In the genomic region with DNA sequence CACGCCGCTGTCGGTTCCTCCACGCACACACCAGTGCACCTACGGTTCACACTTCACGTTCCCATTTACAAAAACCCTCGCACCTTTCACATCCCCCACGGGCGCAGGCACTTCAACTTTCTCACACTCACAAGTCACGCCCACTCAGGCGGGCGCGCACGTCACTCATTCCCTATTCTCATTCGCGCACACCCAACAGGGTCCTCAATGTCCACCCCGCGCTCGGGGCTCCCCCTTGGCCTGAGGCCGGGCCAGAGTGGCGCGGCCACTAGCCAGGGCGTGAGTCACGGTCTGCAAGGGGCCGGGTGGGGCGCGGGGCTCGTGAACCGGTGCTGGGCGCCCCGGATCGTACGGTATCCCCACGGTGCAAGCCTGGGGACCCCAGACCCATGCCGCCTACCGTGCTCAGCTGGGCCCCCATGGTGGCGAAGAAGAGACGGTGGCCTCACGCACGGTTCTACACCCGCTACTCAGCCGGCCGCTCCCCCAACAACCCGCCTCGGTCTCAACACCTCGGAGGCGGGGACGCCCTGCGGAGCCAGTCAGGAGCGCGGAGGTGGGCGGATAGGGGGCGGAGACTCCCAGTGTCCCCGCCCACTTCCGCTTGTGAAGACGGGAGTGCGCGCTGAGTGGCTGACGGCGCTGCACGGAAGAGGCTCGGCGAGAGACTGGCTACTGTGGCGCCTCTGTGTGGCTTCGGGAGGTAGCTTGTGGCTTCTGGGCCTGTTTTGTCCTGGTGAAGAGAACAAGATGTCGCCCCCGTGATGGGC, we compare ENCODE assay signal across 8 mouse cellular contexts. TPM values are rescaled to one million over a fixed set of nuclear protein-coding genes. Genes with fewer than 3 reads are reported as not detected.
DNase-seq lines count a peak whose midpoint lies in the region; ATAC-seq and TF ChIP-seq lines count a peak whose summit lies in the region.

No protein-coding gene starts in this region.

- no peaks in the 10 kb centered on the region for H3K27me3 ChIP-seq in heart, embryonic 11.5 days (ENCODE audit: control insufficient read depth, insufficient read depth, low read length)
- no peaks in the 10 kb centered on the region for H3K27me3 ChIP-seq in kidney, embryonic 16.5 days (ENCODE audit: insufficient read depth, low read length)
- H3K27me3 ChIP-seq in liver, adult 2 months (ENCODE audit: control insufficient read depth, insufficient read depth, low read length), result no peaks in the 10 kb centered on the region
- no peaks in the 10 kb centered on the region for H3K27me3 ChIP-seq in myocyte (ENCODE audit: control insufficient read depth, insufficient read depth, insufficient read length)
- H3K27me3 ChIP-seq in splenic B cell, adult 2 months (ENCODE audit: control insufficient read depth, insufficient read depth, low read length, poor library complexity, severe bottlenecking), result no peaks in the 10 kb centered on the region

- H3K9me3 ChIP-seq in heart, embryonic 11.5 days (replicated peaks; ENCODE audit: control insufficient read depth, low read length), result no peaks in the 10 kb centered on the region
- H3K9me3 ChIP-seq in kidney, embryonic 16.5 days (ENCODE audit: low read length), result no peaks in the 10 kb centered on the region

- no peak for TF ChIP-seq POLR2A in bone marrow macrophage, adult 2 months (IDR thresholded peaks at IDR 0.05; ENCODE audit: borderline replicate concordance, low read depth, low read length)
- TF ChIP-seq POLR2A in embryonic fibroblast, embryonic 13.5 days (IDR thresholded peaks at IDR 0.05; ENCODE audit: low read depth, low read length), result peak; percentile 88
- TF ChIP-seq POLR2A in liver, adult 2 months (IDR thresholded peaks at IDR 0.05; ENCODE audit: extremely low read depth, insufficient read depth, low read length), result peak; percentile 92
- peak; percentile 95 for TF ChIP-seq POLR2A in myocyte (IDR thresholded peaks at IDR 0.05; ENCODE audit: insufficient read length, low read depth)

- DNase-seq in A20 (ENCODE audit: low read depth, low spot score), result peak; percentile 98
- peak; percentile 86 for DNase-seq in liver, adult 2 months (ENCODE audit: extremely low read depth, low read depth, low spot score)
- peak; percentile 99 for DNase-seq in splenic B cell, adult 2 months (ENCODE audit: low read depth, low spot score)

- peak overlapping the region; percentile 68 for H3K4me3 ChIP-seq in bone marrow macrophage, adult 2 months (ENCODE audit: insufficient read depth, low read length)
- peak overlapping the region; percentile 74 for H3K4me3 ChIP-seq in embryonic fibroblast, embryonic 13.5 days (ENCODE audit: insufficient read depth, low read length)
- H3K4me3 ChIP-seq in heart, embryonic 11.5 days (ENCODE audit: low read depth, low read length), result peak overlapping the region; percentile 77
- H3K4me3 ChIP-seq in kidney, embryonic 16.5 days (ENCODE audit: low read length), result peak overlapping the region; percentile 75
- H3K4me3 ChIP-seq in liver, adult 2 months (ENCODE audit: insufficient read depth, low read depth, low read length), result peak overlapping the region; percentile 80
- H3K4me3 ChIP-seq in myocyte, result peak overlapping the region; percentile 70

- no peak for TF ChIP-seq CTCF in bone marrow macrophage, adult 2 months (IDR thresholded peaks at IDR 0.05; ENCODE audit: low read depth, low read length)
- TF ChIP-seq CTCF in embryonic fibroblast, embryonic 13.5 days (IDR thresholded peaks at IDR 0.05; ENCODE audit: borderline replicate concordance, insufficient read depth, low read length), result 0 out of 2 replicates have a peak, but pooled peaks have one; percentile 11
- TF ChIP-seq CTCF in liver, adult 2 months (IDR thresholded peaks at IDR 0.05; ENCODE audit: low read depth, low read length), result peak; percentile 61

- H3K4me1 ChIP-seq in bone marrow macrophage, adult 2 months (ENCODE audit: control insufficient read depth, insufficient read depth, low read length), result peaks cover 62% of the 10 kb centered on the region
- H3K4me1 ChIP-seq in embryonic fibroblast, embryonic 13.5 days (ENCODE audit: control insufficient read depth, insufficient read depth, low read length), result peaks cover 30% of the 10 kb centered on the region
- H3K4me1 ChIP-seq in heart, embryonic 11.5 days (ENCODE audit: control insufficient read depth, insufficient read depth, low read length), result peaks cover 27% of the 10 kb centered on the region
- H3K4me1 ChIP-seq in kidney, embryonic 16.5 days (ENCODE audit: insufficient read depth, low read length), result peaks cover 50% of the 10 kb centered on the region
- peaks cover 33% of the 10 kb centered on the region for H3K4me1 ChIP-seq in liver, adult 2 months (ENCODE audit: control insufficient read depth, insufficient read depth, low read length)

- peak overlapping the region; percentile 81 for H3K9ac ChIP-seq in heart, embryonic 11.5 days (ENCODE audit: low read depth, low read length)
- H3K9ac ChIP-seq in kidney, embryonic 16.5 days (replicated peaks; ENCODE audit: low read length), result peak overlapping the region; percentile 75
- H3K9ac ChIP-seq in liver, adult 2 months (ENCODE audit: low read depth, low read length), result peak overlapping the region; percentile 87

- peak overlapping the region; percentile 78 for H3K27ac ChIP-seq in bone marrow macrophage, adult 2 months (ENCODE audit: insufficient read depth, low read depth, low read length)
- peak overlapping the region; percentile 87 for H3K27ac ChIP-seq in embryonic fibroblast, embryonic 13.5 days (ENCODE audit: insufficient read depth, low read length)
- H3K27ac ChIP-seq in heart, embryonic 11.5 days (ENCODE audit: low read depth, low read length), result peak overlapping the region; percentile 84
- peak overlapping the region; percentile 89 for H3K27ac ChIP-seq in kidney, embryonic 16.5 days (ENCODE audit: low read length)
- peak overlapping the region; percentile 91 for H3K27ac ChIP-seq in liver, adult 2 months (replicated peaks; ENCODE audit: insufficient read depth, low read depth, low read length)

- peak overlapping the region; percentile 70 for H3ac ChIP-seq in myocyte (ENCODE audit: control insufficient read depth, insufficient read length)

- peak; percentile 95 for ATAC-seq in heart, embryonic 11.5 days (replicated peaks; ENCODE audit: insufficient number of reproducible peaks, low FRiP score, low TSS enrichment)
- peak; percentile 95 for ATAC-seq in kidney, embryonic 16.5 days (ENCODE audit: low FRiP score, low TSS enrichment)

- peak overlapping the region; percentile 80 for H3K4me2 ChIP-seq in heart, embryonic 11.5 days
- H3K4me2 ChIP-seq in kidney, embryonic 16.5 days (replicated peaks; ENCODE audit: low read depth, low read length), result peak overlapping the region; percentile 86
- peak overlapping the region; percentile 99 for H3K4me2 ChIP-seq in myocyte (ENCODE audit: low read depth)

- WGBS in heart, embryonic 11.5 days (ENCODE audit: insufficient replicate concordance), result under 1% methylated on average over 67 of the region's 67 CpGs
- under 1% methylated on average over 67 of the region's 67 CpGs for WGBS in kidney, embryonic 16.5 days
- WGBS in liver, adult 2 months, result under 1% methylated on average over 67 of the region's 67 CpGs

- H3K36me3 ChIP-seq in heart, embryonic 11.5 days (ENCODE audit: control insufficient read depth, insufficient read depth, low read length), result no peaks in the 10 kb centered on the region
- 0 out of 2 replicates have a peak, but pooled peaks cover 2% of the 10 kb centered on the region for H3K36me3 ChIP-seq in kidney, embryonic 16.5 days (ENCODE audit: insufficient read depth, low read length)
- H3K36me3 ChIP-seq in liver, adult 2 months (ENCODE audit: control insufficient read depth, insufficient read depth, low read length), result no peaks in the 10 kb centered on the region
- H3K36me3 ChIP-seq in myocyte (ENCODE audit: control insufficient read depth, insufficient read depth), result no peaks in the 10 kb centered on the region
- no peaks in the 10 kb centered on the region for H3K36me3 ChIP-seq in splenic B cell, adult 2 months (ENCODE audit: control insufficient read depth, insufficient read depth, low read length, poor library complexity, severe bottlenecking)

- peaks cover 31% of the 10 kb centered on the region; the same call in 1 of the 2 replicates for H3K79me2 ChIP-seq in liver, adult 2 months (ENCODE audit: control insufficient read depth, insufficient read depth, low read length)
- H3K79me2 ChIP-seq in myocyte (ENCODE audit: control insufficient read depth, insufficient read depth), result peaks cover 49% of the 10 kb centered on the region

TF ChIP-seq in myocyte, 11 proteins besides CTCF, POLR2A, EP300 and RAD21 (continues in another document):
- peak in 1 of 3 experiments; percentile 9 for TF ChIP-seq MYOG (IDR thresholded peaks at IDR 0.05; ENCODE audit: control insufficient read depth in 1 of 3, insufficient read depth in 1 of 3, insufficient read length in 2 of 3, low read depth in 2 of 3)

RNA-seq across cellular contexts. Expression of gene Cyb5r3, which starts 0.5 kb away (rescaled TPM):
- polyA plus RNA-seq in bone marrow macrophage, adult 2 months (2012; ENCODE audit: insufficient read depth, insufficient read length, missing spikeins), result 101 and 112 TPM in 2 replicates
- polyA plus RNA-seq in embryonic fibroblast, embryonic 13.5 days (2011; ENCODE audit: insufficient read length, low read depth, missing spikeins), result 273 and 297 TPM in 2 replicates
- 154 and 162 TPM in 2 replicates for polyA plus RNA-seq in heart, embryonic 11.5 days (2014; fragmentation: Nextera tagmentation; extraction: Ambion mirVana)
- polyA plus RNA-seq in kidney, embryonic 16.5 days (2015; fragmentation: Nextera tagmentation; extraction: Ambion mirVana), result 172 and 202 TPM in 2 replicates
- total RNA-seq in liver, adult 2 months (2014; rRNA removed), result 155 TPM in 2 replicates
- polyA plus RNA-seq in liver, adult 2 months (2012; rRNA removed), result 424 and 500 TPM in 2 replicates
- polyA plus RNA-seq in myocyte (2012; fragmentation: generic; extraction: Trizol), result 707 TPM

RNA-seq across cellular contexts. Expression of gene Poldip3, which starts 22.7 kb away (rescaled TPM):
- polyA plus RNA-seq in bone marrow macrophage, adult 2 months (2012; ENCODE audit: insufficient read depth, insufficient read length, missing spikeins), result 57.9 and 64.2 TPM in 2 replicates
- 70.6 and 78.3 TPM in 2 replicates for polyA plus RNA-seq in embryonic fibroblast, embryonic 13.5 days (2011; ENCODE audit: insufficient read length, low read depth, missing spikeins)
- polyA plus RNA-seq in heart, embryonic 11.5 days (2014; fragmentation: Nextera tagmentation; extraction: Ambion mirVana), result 88.5 and 89.4 TPM in 2 replicates
- polyA plus RNA-seq in kidney, embryonic 16.5 days (2015; fragmentation: Nextera tagmentation; extraction: Ambion mirVana), result 153 and 161 TPM in 2 replicates
- 21.6 and 24.8 TPM in 2 replicates for total RNA-seq in liver, adult 2 months (2014; rRNA removed)
- 25.5 and 34.6 TPM in 2 replicates for polyA plus RNA-seq in liver, adult 2 months (2012; rRNA removed)
- 85.9 TPM for polyA plus RNA-seq in myocyte (2012; fragmentation: generic; extraction: Trizol)

RNA-seq across cellular contexts. Expression of gene Rrp7a, which starts 49.3 kb away (rescaled TPM):
- 54.1 and 66.1 TPM in 2 replicates for polyA plus RNA-seq in bone marrow macrophage, adult 2 months (2012; ENCODE audit: insufficient read depth, insufficient read length, missing spikeins)
- 70.9 and 72.7 TPM in 2 replicates for polyA plus RNA-seq in embryonic fibroblast, embryonic 13.5 days (2011; ENCODE audit: insufficient read length, low read depth, missing spikeins)
- polyA plus RNA-seq in heart, embryonic 11.5 days (2014; fragmentation: Nextera tagmentation; extraction: Ambion mirVana), result 34.9 and 42.7 TPM in 2 replicates
- polyA plus RNA-seq in kidney, embryonic 16.5 days (2015; fragmentation: Nextera tagmentation; extraction: Ambion mirVana), result 67.5 and 69.3 TPM in 2 replicates
- total RNA-seq in liver, adult 2 months (2014; rRNA removed), result 9.1 and 19.3 TPM in 2 replicates
- 44.1 and 44.7 TPM in 2 replicates for polyA plus RNA-seq in liver, adult 2 months (2012; rRNA removed)
- 172 TPM for polyA plus RNA-seq in myocyte (2012; fragmentation: generic; extraction: Trizol)

Comparison
In these comparisons a context has a peak if more than half of its experiments do, and no peak if none do; other contexts are left out.
1. Peak in every context shown above with its lines: DNase-seq, ATAC-seq, H3K4me3 ChIP-seq and H3K27ac ChIP-seq.